In the genomic region with DNA sequence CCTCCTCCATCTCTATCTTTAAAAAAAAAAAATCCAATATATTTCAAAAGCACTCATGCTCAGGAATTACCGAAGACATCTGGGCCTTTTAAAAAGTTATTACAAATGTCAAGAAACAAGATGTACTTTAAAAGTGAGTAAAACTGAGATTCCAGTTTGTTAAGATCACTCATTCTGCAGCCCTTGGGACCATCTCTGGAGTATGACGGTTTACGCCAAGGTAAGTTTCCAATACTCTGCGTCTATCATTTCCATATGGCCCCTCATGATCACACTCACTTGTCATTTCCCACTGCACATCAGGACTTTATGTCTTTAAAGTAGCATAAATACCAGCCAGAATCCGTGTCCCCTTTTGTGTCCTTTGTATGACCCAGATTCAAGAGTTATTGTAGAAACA, we compare ENCODE assay signal across 18 mouse cellular contexts.
"Had no signal": no experiment of that assay in that cellular context is flagged by ENCODE, and none has a peak within 500 bp of the region (broad histone marks: within the 10 kb centered on the region; RNA-seq: fewer than 3 reads in every experiment).

No protein-coding gene starts in this region.

- H3K4me1 ChIP-seq: megakaryocyte, embryonic 14.5 days had no signal

- ATAC-seq: liver, postnatal 0 days; midbrain, embryonic 13.5 days; midbrain, embryonic 15.5 days had no signal

- H3K27ac ChIP-seq: macrophage; midbrain, embryonic 13.5 days; midbrain, embryonic 15.5 days; neural tube, embryonic 13.5 days; neural tube, embryonic 15.5 days had no signal

- DNase-seq: liver, postnatal 0 days; retina, postnatal 1 day; right cerebral cortex, adult 18-20 months; right cerebral cortex, postnatal 25 days; right cerebral cortex, postnatal 4 days; spleen, adult 18-20 months; thymus, adult 18-20 months; thymus, postnatal 14 days; thymus, postnatal 36 days had no signal

- H3K9ac ChIP-seq: liver, postnatal 0 days; lung, embryonic 14.5 days; midbrain, embryonic 13.5 days; midbrain, embryonic 15.5 days; neural tube, embryonic 13.5 days; neural tube, embryonic 15.5 days had no signal

- H3K36me3 ChIP-seq: midbrain, embryonic 13.5 days; midbrain, embryonic 15.5 days; neural tube, embryonic 13.5 days; neural tube, embryonic 15.5 days had no signal

- H3K27me3 ChIP-seq: midbrain, embryonic 15.5 days; neural tube, embryonic 15.5 days had no signal

- H3K4me2 ChIP-seq: lung, embryonic 14.5 days; midbrain, embryonic 11.5 days; midbrain, embryonic 13.5 days; midbrain, embryonic 15.5 days; neural tube, embryonic 13.5 days; neural tube, embryonic 15.5 days had no signal

- H3K9me3 ChIP-seq: megakaryocyte, embryonic 14.5 days; midbrain, embryonic 13.5 days; midbrain, embryonic 15.5 days; neural tube, embryonic 13.5 days; neural tube, embryonic 15.5 days had no signal

- H3K4me3 ChIP-seq: megakaryocyte, embryonic 14.5 days; midbrain, embryonic 13.5 days; midbrain, embryonic 15.5 days; myocyte; neural tube, embryonic 13.5 days; neural tube, embryonic 15.5 days had no signal
